Mouse (Mus musculus): ENCODE data around the gene Rpl28.
"Not testable (repeated sequence)": the region's sequence is repeated elsewhere in the genome, so short reads cannot be mapped to it uniquely, and the experiment has no call there.

Rpl28 gene

DNA sequence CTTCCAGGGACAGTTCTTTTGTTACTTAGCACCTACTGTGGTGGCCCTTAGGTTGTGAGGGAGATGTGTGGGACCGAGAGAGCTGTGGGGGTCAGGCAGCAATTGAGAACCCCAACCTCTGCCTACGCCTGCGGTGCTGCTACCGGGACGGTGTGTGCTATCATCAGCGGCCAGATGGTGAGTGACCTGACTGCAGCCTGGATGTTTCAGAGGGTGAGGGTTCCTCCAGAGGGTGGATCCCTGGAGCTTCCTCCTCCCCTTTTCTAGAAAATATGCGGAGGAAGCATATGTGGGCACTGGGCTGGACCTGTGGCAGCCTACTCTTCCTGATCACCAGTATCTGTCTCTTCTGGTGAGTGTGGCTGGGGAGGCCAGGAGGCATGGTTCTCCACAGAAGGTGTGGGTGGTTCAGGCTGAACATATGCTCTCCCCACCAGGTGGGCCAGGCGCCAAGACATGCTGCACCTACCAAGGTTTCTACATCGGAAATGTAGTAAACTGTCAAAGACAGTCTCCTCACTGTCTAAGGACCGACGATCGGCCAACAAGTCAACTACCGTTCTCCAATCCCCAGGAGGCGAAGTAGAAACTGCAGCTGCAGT lies 8.9 kb upstream of the Rpl28 start:
- no peak for DNase-seq (ENCODE audit: low spot score)

DNA sequence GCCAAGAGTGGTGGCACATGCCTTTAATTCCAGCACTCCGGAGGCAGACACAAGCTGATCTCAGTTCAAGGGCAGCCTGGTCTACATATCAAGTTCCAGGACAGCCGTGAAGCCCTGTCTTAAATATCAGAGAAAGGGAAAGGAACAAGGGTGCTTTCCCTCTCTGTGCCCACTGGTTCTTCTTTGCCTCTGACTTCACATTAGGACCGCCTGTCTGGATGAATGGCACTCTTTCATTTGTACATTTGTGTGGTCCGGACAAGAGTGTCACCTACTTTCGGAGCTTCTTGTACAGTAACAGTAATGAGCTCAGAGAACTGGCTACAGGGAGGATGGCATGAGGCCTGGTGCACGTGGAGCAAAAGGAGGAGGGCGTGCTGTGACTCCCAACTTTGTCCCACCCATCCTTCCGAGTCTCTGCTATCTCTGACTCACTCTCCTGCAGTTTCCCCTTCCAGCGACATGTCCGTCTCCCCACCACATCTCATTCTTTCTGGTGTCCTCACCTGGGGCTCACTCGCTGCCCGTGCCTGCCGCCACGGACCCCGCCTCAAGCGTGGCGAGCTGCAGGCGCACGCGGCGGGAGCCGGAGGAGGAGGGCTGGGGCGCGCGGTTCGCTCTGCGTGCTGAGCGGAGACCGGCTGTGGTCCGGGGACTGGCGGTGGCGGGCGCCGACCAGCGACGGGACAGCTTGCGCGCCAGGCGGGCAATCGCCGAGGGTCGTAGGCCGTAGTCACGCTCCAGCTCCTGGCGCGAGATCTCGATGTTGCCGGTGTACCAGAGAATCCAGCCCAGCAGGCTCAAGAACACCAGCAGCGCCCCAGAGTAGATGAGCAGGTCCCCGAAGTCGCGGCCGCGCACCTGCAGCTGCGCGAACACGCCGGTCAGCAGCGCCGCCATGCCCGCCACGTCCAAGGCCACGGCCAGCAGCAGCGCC lies 3.9 kb upstream of the Rpl28 start:
- DNase-seq (ENCODE audit: low spot score): peak; percentile 67

DNA sequence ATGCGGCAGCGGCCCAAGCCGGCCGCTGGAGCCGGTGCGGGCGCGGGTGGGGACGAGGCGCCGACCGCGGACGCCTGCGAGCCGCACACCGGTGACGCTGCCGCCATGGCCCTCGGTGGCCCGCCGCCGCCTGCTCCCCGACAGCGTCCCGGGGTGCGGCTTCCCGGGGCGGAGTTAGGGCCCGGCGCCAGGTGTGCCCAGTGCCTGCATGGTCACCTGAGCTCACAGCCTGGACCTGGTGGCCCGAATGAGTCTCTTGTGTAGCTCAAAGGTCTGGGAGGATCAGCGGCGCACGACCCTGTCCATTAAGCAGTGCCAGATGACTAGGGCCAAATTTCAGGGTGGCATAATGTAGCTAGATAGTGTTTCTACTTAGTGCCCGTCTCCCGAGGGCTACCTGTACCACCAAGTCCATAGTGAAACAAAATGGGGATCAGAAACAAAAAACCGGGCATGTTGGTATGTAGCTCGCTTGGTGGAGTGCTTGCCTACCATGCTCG lies 3.2 kb upstream of the Rpl28 start, which contains the start of gene Tmem238:
Gene Tmem238 (minus strand): TSS at position 221 of the 500 bp plus-strand sequence.
- DNase-seq (ENCODE audit: low spot score): no peak

DNA sequence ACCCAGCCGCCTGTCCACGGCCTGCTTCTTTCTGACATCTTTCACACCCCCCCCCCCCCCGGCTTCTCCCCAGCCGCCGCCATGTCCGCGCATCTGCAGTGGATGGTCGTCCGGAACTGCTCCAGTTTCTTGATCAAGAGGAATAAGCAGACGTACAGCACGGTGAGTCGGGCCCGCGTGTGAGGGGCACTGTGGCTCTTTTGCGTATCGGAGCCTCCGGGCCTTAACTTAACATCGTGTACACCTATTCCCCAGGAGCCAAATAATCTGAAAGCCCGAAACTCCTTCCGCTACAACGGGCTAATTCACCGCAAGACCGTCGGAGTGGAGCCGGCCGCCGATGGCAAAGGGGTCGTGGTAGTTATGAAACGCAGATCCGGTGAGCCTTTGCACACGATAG lies 574 bp downstream of the Rpl28 start:
- DNase-seq (ENCODE audit: low spot score): not testable (repeated sequence)

DNA sequence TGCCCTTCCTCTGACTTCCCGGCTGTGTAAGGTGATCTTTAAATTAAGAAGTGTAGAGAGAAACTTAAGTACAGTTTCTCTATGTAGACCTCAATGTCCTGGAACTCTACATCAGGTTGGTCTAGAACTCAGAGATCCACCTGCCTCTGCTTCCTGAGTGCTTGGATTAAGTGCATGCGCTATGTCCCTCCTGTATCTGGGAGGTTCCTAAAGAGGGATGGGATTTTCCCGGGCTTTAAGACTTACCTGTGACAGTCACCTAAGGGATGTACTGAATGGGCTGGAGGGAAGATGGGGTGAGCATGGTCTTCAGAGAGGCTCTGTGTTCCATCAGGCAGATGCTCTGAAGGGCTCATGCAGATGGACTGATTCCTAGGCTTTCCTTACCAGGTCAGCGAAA lies 1.0 kb downstream of the Rpl28 start:
- no peak for DNase-seq (ENCODE audit: low spot score)

DNA sequence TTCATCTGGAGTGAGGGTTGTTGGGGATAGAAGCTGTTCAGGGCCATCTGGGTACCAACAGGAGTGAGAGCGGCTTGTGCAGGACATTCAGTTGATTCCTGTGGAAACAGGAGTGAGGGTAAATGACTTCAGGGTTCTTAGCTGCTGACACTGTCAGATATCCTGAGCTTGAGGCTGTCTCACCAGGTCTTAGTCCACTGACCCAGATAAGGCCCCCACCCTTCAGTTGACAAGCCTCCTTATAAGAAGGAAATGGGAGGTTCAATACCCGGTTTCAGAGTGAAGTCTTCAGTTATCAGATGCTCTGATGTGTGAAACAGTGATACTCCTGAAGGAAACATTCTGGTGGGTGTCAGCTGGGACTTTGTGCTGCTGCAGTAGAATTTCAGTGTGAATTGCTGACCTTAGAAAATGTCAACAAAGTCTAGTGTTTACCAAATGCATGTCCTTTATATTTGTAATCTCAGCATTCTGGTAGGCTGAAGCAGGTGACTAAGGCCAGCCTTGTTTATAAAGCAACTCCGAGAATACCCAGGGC lies 2.0 kb downstream of the Rpl28 start:
- DNase-seq (ENCODE audit: low spot score): no peak

DNA sequence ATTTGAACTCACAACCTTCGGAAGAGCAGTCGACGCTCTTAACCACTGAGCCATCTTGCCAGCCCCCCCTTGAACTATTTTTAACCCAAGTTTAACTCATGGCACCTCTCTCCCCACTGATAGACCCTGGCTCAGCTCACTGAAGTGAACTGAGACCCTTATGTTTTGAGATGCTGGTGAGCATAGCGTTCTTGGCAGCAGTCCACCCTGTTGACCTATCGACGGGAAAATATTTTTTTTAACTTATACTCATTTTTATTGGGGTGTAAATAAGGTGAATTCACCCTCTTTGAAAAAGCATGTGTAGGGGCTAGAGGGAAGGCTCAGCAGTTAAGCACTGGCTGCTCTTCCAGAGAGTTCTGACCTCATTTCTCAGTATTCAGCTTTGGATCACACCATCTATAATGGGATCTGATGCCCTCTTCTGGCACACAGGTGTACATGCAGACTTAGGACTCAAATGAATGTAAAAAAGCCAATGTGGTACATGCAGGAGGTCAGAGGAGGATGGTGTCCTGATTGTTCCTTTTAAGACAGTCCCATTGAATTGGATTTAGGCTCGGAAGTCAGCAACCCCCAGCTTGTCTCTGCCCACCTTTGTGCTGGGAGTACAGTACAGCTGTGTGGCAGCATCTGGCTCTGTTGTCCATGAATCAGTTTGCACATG lies 3.2 kb downstream of the Rpl28 start:
- peak; percentile 65 for DNase-seq (ENCODE audit: low spot score)

DNA sequence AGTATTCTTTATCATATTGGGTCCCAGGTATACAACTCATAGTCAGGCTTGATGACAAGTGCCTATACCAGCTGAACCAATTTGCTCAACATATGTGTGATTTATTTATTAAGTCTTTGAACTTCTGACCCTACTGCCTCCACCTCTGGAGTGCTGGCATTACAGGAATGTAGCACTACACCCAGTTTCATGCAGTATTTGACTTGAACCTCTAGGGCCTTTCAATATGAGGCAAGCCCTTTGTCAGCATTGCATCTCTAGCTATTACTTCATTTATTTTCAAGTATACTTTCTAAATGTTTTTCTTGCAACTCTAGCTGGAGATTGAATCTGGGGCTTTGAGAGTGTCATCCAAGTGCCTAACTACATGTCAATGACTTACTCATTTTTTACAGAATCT lies 9.6 kb downstream of the Rpl28 start:
- DNase-seq (ENCODE audit: low spot score): no peak

DNA sequence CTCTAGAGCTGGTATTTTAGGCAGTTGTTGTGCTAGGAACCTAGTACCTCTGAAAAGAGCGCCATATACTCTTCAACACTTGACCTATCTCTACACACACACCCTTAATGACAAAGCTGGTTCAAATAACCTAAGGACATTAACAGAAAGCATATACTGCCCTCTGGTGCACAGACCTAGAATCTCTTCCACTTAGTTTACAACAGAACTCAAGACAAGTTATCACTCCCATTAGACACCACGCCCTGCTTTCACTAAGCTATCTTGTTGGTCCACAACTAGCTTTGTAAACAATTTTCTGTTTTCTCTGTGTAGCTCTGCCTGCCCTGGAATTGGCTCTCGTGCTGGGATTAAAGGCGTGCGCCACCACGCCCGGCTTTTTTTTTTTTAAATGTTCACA lies 14.0 kb downstream of the Rpl28 start:
- DNase-seq (ENCODE audit: low spot score): peak; percentile 74

DNA sequence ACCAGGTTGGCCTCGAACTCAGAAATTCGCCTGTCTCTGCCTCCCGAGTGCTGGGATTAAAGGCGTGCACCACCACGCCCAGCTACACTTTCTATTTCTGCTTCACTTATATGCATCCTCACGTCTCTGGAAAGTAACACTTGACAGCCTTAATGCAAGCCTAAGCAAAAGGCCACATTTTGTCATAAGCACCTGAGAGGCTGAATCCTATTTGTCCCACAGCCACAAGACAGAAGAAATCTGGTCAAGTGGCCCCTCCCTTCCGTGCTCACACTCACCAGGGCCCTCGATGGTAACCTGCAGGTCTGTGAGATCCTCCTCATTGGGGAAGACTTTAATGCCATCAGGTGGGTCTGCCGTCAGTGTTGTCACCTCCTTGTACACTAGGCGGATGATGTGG lies 18.5 kb downstream of the Rpl28 start:
- not testable (repeated sequence) for DNase-seq (ENCODE audit: low spot score)

DNA sequence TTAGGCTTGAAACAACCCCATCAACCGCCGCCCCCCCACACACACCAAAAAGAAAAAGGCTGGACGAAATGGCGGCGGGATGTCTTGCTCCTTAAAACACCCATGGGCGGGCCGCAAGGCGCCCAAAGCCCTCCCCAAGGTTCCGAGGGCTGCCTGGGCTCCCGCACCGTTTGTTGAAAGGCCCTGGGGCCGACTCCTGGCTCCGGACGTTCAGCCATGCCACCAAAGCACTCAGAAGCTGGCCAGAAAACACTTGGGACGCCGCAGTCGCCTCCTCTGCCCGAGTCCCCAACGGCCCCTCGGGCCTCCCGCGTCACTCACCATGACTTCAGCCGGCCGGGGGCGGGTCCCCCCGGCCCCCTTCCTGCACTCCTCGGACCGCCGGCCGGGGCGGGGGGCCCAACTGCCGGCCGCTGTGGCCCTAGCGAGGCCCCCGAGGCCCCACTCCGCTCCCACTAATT lies 19.2 kb downstream of the Rpl28 start:
- DNase-seq (ENCODE audit: low spot score): no peak

DNA sequence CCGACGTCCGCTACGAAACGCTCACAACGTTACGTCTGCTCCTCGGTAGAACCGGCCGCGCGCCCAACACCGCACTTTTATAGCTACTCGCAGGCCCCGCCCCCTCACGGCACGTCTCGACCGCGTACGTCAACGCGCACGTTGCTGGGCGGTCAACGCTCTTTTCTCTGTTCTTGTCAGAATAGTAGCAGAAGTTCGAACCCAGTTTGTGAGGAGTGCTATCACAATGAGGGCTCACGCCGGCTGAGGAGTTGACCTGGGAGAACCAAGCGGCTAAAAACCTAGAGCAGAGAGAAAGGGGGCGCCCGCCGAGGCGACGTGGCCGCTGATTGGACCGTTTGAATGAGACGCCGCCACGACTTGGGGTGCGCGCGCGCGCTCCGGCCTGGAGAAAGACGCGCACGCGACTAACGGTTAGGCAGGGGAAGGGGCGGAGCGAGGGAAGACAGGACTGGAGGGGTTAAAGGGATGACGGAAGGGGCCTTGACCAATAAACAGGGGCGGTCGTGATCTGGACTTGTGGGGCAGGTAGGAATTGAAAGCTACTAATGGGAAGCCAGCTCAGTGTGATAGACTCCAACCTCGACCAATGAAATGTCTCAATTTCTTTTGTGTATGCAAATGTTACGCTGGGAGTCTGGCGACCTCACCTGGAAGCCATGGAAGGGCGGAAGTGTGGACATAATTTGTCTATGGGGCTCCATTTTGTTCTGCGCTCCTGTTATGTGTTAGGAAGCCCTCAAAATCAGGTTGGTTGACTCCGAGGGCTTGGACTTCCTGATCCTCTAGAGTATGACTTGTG lies 19.8 kb downstream of the Rpl28 start, which contains the start of gene Ube2s:
Gene Ube2s (minus strand): TSS at position 288 of the 802 bp plus-strand sequence.
- peak; percentile 99 for DNase-seq (ENCODE audit: low spot score)

DNA sequence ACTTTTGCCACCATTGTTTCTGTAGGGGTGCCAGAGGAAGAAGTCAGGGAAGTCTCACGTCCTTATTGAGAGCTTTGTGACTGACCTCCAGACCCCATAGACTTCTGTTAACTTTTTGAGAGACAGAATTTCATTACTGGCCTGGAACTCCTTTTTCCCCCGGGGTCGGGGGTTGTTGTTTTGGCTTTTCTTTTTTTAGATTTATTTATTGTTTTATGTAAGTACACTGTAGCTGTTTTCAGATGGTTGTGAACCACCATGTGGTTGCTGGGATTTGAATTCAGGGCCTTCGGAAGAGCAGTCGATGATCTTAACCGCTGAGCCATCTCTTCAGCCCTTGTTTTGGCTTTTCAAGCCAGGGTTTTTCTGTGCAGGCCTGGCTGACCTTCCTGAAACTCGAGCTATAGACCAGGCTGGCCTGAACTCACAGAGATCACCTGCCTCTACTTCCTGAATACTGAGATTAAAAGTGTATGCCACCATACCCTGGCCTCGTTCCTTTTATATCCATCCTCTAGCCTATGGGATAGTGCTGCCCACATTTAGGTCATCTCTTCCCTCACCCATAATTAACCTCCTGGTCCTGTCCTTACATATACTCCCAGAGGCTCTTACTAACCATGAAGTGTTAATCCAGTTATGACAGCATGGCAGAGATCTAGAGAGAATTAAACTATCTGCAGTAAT lies 20.6 kb downstream of the Rpl28 start:
- no peak for DNase-seq (ENCODE audit: low spot score)

DNA sequence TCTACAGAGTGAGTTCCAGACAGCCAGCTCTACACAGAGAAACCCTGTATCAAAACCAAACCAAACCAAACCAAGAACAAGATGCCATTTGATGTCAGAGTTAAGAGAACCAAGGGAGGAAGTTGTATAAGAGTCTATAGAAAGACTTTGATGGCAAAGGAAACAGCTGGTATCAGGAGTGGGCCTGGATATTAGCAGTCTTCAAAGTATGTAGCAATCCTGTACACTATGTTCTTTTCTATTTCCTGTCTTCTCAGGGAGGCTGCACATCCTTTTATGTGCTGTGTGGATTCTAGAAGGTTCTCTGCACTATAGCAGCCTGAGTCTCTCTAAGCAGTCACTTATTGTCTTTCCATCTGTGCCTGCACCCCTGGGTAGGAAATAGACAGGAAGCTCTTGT lies 23.9 kb downstream of the Rpl28 start:
- no peak for DNase-seq (ENCODE audit: low spot score)

DNA sequence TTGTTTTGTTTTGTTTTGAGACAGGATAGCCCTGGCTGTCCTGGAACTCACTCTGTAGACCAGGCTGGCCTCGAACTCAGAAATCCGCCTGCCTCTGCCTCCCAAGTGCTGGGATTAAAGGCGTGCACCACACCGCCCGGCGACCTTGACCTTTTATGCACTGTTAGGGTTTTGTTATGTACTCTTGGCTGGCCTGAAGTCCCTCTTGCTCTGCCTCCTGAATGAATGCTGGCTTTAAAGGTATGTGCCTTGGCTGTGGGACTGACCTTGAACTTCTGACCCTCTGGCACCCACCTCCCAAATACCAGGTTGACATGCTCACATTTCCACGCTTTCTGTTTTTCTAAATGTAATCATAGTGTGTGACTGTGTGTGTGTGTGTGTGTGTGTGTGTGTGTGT lies 28.3 kb downstream of the Rpl28 start:
- DNase-seq (ENCODE audit: low spot score): not testable (repeated sequence)

DNA sequence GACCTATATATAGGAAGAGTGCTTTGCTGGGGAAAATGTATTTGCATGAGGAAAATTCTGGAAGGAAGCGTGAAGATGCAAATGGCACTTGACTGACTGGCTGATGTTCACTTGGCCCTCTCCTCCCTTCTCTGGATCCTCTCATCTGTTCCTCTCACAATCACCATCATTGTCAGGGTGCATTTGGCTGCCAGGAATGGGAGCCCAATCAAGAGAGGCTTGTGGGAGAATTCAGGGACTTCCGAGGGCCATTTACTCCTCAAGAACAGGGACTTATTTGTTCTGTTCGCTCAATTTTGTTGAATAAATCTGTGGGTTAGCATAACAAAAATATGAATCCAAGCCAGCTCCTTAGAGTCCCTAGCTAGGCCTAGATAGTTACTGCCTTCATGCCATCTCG lies 29.0 kb downstream of the Rpl28 start:
- no peak for DNase-seq (ENCODE audit: low spot score)

DNA sequence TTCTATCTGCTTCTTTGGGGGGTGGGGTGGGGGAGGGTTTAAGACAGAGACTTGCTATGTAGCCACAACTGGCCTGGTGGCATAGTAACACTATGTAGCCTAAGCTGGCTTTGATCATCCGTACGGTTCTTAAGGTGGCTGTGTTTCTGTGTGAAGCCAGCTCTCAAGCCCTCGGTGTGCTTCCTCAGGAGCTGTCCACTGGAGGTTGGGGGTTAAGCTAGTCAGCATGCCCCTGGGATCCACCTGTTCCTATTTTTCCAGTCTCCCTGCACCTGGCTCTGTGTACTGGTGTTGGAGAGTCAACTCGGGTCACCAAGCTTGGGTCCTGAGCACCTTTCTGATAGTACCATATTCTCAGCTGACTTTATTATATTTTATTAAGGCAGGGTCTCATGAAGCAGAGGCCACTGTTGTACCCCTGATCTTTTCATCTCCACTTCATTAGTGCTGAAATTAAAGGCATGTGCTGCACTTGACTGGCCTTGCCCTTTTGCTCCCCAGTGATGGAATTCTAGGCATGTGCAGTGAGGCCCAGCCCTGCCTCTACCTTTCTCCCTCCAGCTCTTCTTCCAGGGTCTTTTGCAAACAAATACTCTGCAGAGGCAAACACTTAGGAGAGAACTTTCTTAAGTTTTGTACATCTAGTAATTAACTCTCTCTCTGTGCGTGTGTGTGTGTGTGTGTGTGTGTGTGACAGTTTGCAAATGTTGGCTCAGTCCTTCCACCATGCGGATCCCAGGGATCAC lies 29.7 kb downstream of the Rpl28 start:
- DNase-seq (ENCODE audit: low spot score): no peak

DNA sequence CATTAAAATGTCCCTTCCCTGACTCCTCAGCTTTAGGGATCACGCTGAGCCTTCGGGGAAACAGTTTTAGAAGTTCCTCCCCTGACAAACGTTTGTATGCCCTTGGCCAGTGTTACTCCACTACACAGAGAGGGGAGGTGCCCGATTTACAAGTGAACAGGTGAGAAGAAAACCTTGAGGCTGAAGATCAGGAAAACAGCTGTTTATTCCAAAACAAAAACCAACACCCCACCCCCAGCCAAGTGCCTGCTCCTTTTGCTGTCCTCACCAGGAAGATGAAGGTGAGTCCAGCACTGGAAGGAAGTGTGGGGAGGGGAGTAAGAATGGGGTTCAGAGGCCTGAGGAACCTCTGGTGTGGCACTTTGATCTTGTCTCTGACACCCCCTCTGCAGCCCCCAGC lies 32.7 kb downstream of the Rpl28 start:
- DNase-seq (ENCODE audit: low spot score): no peak

DNA sequence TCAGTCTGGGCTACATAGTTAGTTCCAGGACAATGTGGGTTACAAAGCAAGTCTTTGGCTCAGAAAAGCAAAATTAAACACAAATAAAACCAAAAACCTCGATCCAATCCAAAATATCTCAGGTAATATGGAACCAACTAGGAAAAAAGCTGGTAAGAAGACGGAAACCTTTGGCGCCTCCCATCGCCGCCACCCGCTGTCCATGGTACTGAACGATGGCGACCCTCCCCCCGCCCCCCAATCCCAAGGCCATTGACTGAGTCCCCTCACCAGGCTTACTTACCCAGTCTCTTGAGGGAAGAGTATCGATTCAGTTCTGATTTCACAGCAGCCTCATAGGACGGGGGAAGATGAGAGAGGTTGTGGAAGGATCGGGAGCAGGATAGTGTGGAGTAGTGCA lies 37.8 kb downstream of the Rpl28 start:
- no peak for DNase-seq (ENCODE audit: low spot score)
